Comparison of ENCODE assay signal across 1 mouse cellular context in the genomic region with DNA sequence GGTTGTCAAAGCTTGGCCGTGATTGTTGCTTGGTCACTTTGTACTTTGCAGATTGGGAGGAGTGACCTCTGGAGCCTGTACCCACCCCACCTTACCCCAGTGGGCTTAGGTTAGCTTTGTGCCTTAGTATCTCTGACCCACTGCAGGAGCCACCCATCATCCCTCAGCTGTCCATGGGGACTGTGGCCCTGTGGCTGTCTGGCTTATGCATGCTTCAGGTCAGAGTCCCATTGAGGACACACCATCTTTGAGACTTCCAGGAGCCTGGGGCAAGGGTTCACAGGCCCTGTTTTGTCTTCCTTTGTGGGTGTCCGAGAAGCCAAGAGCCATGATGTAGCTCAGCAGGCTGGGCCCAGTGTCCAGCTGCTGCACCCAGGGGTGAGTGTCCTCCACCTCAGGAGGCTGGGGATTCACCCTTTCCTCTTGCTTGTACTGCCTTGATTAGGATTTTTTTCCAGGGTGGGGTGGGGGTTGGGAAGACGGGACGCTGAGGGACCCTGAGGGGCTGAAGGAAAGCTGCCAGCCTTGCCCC.
TF ChIP-seq lines count a peak whose summit lies in the region.

No protein-coding gene starts in this region.

TF ChIP-seq in myocyte, 11 proteins besides CTCF, POLR2A, EP300 and RAD21 (continued from another document):
- TF ChIP-seq MYOG (IDR thresholded peaks at IDR 0.05; ENCODE audit: control insufficient read depth in 1 of 3, insufficient read depth in 1 of 3, insufficient read length in 2 of 3, low read depth in 2 of 3), result no peak
